Mouse (Mus musculus) embryonic fibroblast, embryonic 13.5 days (primary cell): Measurements from ENCODE around the gene Opn4.

Experiments used
- CTCF ChIP-seq: IDR thresholded peaks from 2 replicates; pipeline ENCODE4 v1.5.1; 2011; ENCODE audit warnings: mild to moderate bottlenecking, control low read depth, low read length, moderate library complexity, borderline replicate concordance; ENCODE audit not compliant: insufficient read depth
- POLR2A ChIP-seq: IDR thresholded peaks from 2 replicates; pipeline ENCODE4 v1.6.1; 2011; ENCODE audit warnings: low read depth, mild to moderate bottlenecking, control low read depth, low read length, moderate library complexity

- TF ChIP-seq CTCF (peak; percentile 99), POLR2A (no peak)
Observed at GRCm38 (mm10) chr14:34616821-34617220, 16.9 kb upstream of the Opn4 start.
